Mouse (Mus musculus) lung, postnatal 0 days (tissue): ENCODE measurements at regions not wholly inside any gene's neighbourhood (a gene's known extent, or its start where the extent isn't known, plus 50 kb on each side); places are given as distances from the start of the nearest gene placed in this dataset.

Experiments used
- ATAC-seq: fragments of 200-750 bp; cut with Nextera tagmentation; 2 replicates; pipeline ENCODE4 v1.8.0; 2017; ENCODE audit warnings: moderate library complexity
- DNase-seq: peaks from one replicate; pipeline ENCODE4 v3.0.0-alpha.2; 2016; ENCODE audit warnings: low spot score
- H3K27ac ChIP-seq: fragments of 300-500 bp; sonication (generic); 2 replicates; pipeline ENCODE4 v1.5.1; 2014; ENCODE audit warnings: antibody characterized with exemption, mild to moderate bottlenecking, low read length, mixed read lengths
- H3K27me3 ChIP-seq: fragments of 300-500 bp; sonication (generic); replicated peaks from 2 replicates; pipeline ENCODE4 v1.6.1; 2014; ENCODE audit warnings: low read length, mixed read lengths; ENCODE audit not compliant: insufficient read depth
- H3K36me3 ChIP-seq: fragments of 300-500 bp; sonication (generic); 2 replicates; pipeline ENCODE4 v1.6.1; 2014; ENCODE audit warnings: low read length, mixed read lengths; ENCODE audit not compliant: insufficient read depth
- H3K4me1 ChIP-seq: fragments of 300-500 bp; sonication (generic); 2 replicates; pipeline ENCODE4 v1.6.1; 2014; ENCODE audit warnings: antibody characterized with exemption, low read depth, low read length, mixed read lengths; ENCODE audit not compliant: insufficient read depth
- H3K4me2 ChIP-seq: fragments of 300-500 bp; sonication (generic); replicated peaks from 2 replicates; pipeline ENCODE4 v1.6.1; 2014; ENCODE audit warnings: low read depth, mild to moderate bottlenecking, low read length, moderate library complexity, mixed read lengths
- H3K4me3 ChIP-seq: fragments of 300-500 bp; sonication (generic); 2 replicates; pipeline ENCODE4 v1.5.1; 2014; ENCODE audit warnings: low read depth, low read length
- H3K9ac ChIP-seq: fragments of 300-500 bp; sonication (generic); replicated peaks from 2 replicates; pipeline ENCODE4 v1.6.1; 2014; ENCODE audit warnings: low read depth, mild to moderate bottlenecking
- H3K9me3 ChIP-seq: fragments of 300-500 bp; sonication (generic); 2 replicates; pipeline ENCODE4 v1.6.1; 2016; ENCODE audit warnings: low read length, mixed read lengths
- CTCF ChIP-seq: IDR thresholded peaks from 2 replicates; pipeline ENCODE4 v1.5.1; 2016; ENCODE audit warnings: antibody characterized with exemption, mild to moderate bottlenecking
- EP300 ChIP-seq: IDR thresholded peaks from 2 replicates; pipeline ENCODE4 v1.6.1; 2016; ENCODE audit warnings: antibody characterized with exemption, mild to moderate bottlenecking, control low read depth
- WGBS: fragments of 180-500 bp; shearing (Covaris S2); extraction: QIAGEN DNeasy Blood & Tissue Kit; methylation state at CpG from one replicate; pipeline ENCODE4 v1.1.7; 2014; 5-methylcytosine and 5-hydroxymethylcytosine counted together

- no peak for DNase-seq
- no peak overlapping the region for H3K9ac ChIP-seq
- no peaks in the 10 kb centered on the region for H3K9me3 ChIP-seq
- TF ChIP-seq CTCF: no peak
- no peak for TF ChIP-seq EP300
- 66% methylated on average over 2 of the region's 2 CpGs for WGBS
- no peak overlapping the region for H3K4me2 ChIP-seq
- no peak for ATAC-seq
- no peak overlapping the region for H3K4me3 ChIP-seq
- H3K27me3 ChIP-seq: no peaks in the 10 kb centered on the region
- no peaks in the 10 kb centered on the region for H3K4me1 ChIP-seq
- H3K36me3 ChIP-seq: no peaks in the 10 kb centered on the region
- no peak overlapping the region for H3K27ac ChIP-seq
These were observed 536.1 kb upstream of the Arrdc3 start for GRCm38 (mm10) chr13:80346980-80347649.

GRCm38 (mm10) chr13:80365964-80366363, 517.2 kb upstream of the Arrdc3 start:
- Histone ChIP-seq H3K4me1 (no peaks in the 10 kb centered on the region), H3K27ac (no peak overlapping the region), H3K9me3 (no peaks in the 10 kb centered on the region), H3K36me3 (no peaks in the 10 kb centered on the region), H3K4me2 (no peak overlapping the region), H3K4me3 (no peak overlapping the region), H3K9ac (no peak overlapping the region), H3K27me3 (no peaks in the 10 kb centered on the region)
- 86% methylated on average over 2 of the region's 2 CpGs for WGBS
- no peak for DNase-seq
- TF ChIP-seq CTCF: no peak
- no peak for TF ChIP-seq EP300
- no peak for ATAC-seq

- Histone ChIP-seq H3K4me3 (no peak overlapping the region), H3K27ac (no peak overlapping the region), H3K4me2 (no peak overlapping the region), H3K4me1 (no peaks in the 10 kb centered on the region), H3K9me3 (no peaks in the 10 kb centered on the region), H3K27me3 (no peaks in the 10 kb centered on the region), H3K36me3 (no peaks in the 10 kb centered on the region), H3K9ac (no peak overlapping the region)
- WGBS: 75% methylated on average over 1 of the region's 1 CpGs
- ATAC-seq (no peak), DNase-seq (no peak)
- TF ChIP-seq CTCF (no peak), EP300 (no peak)
These were observed 512.7 kb upstream of the Arrdc3 start for GRCm38 (mm10) chr13:80370491-80370890.

- H3K27ac ChIP-seq: no peak overlapping the region
- DNase-seq (no peak), ATAC-seq (no peak)
- no peak for TF ChIP-seq CTCF
- TF ChIP-seq EP300: no peak
- no peaks in the 10 kb centered on the region for H3K36me3 ChIP-seq
- no peak overlapping the region for H3K4me3 ChIP-seq
- no peaks in the 10 kb centered on the region for H3K4me1 ChIP-seq
- no peaks in the 10 kb centered on the region for H3K9me3 ChIP-seq
- WGBS: 70% methylated on average over 4 of the region's 4 CpGs
- no peak overlapping the region for H3K9ac ChIP-seq
- H3K4me2 ChIP-seq: no peak overlapping the region
- H3K27me3 ChIP-seq: no peaks in the 10 kb centered on the region
These were observed 501.8 kb upstream of the Arrdc3 start for GRCm38 (mm10) chr13:80381280-80381965.

GRCm38 (mm10) chr13:80381966-80382666, 501.1 kb upstream of the Arrdc3 start:
- H3K27ac ChIP-seq: no peak overlapping the region
- peak; percentile 7 for DNase-seq
- H3K9me3 ChIP-seq: no peaks in the 10 kb centered on the region
- TF ChIP-seq EP300: no peak
- no peak for TF ChIP-seq CTCF
- H3K27me3 ChIP-seq: no peaks in the 10 kb centered on the region
- WGBS: 48% methylated on average over 2 of the region's 2 CpGs
- no peaks in the 10 kb centered on the region for H3K4me1 ChIP-seq
- H3K4me3 ChIP-seq: no peak overlapping the region
- no peak overlapping the region for H3K4me2 ChIP-seq
- H3K36me3 ChIP-seq: no peaks in the 10 kb centered on the region
- ATAC-seq: no peak
- no peak overlapping the region for H3K9ac ChIP-seq

- no peak for ATAC-seq
- no peak overlapping the region for H3K27ac ChIP-seq
- no peaks in the 10 kb centered on the region for H3K27me3 ChIP-seq
- H3K9me3 ChIP-seq: no peaks in the 10 kb centered on the region
- no peak overlapping the region for H3K4me3 ChIP-seq
- H3K4me1 ChIP-seq: no peaks in the 10 kb centered on the region
- TF ChIP-seq EP300 (no peak), CTCF (no peak)
- no peak for DNase-seq
- no peak overlapping the region for H3K4me2 ChIP-seq
- no peaks in the 10 kb centered on the region for H3K36me3 ChIP-seq
- no peak overlapping the region for H3K9ac ChIP-seq
These were observed 474.3 kb upstream of the Arrdc3 start for GRCm38 (mm10) chr13:80408928-80409327.
